Mouse (Mus musculus) lung, adult 2 months (tissue): ENCODE measurements at regions not wholly inside any gene's neighbourhood (a gene's known extent, or its start where the extent isn't known, plus 50 kb on each side); places are given as distances from the start of the nearest gene placed in this dataset.
A peak's percentile ranks its signal among the peaks of the same experiment; 100 is the strongest.

Experiments
- CTCF ChIP-seq: fragments of 200-500 bp; IDR thresholded peaks from 2 replicates; pipeline ENCODE4 v1.5.1; 2011; ENCODE audit warnings: mild to moderate bottlenecking, low read length, control low read depth; ENCODE audit not compliant: insufficient read depth
- POLR2A ChIP-seq: fragments of 200-500 bp; IDR thresholded peaks from 2 replicates; pipeline ENCODE4 v1.6.1; 2011; ENCODE audit warnings: low read depth, mild to moderate bottlenecking, control low read depth, low read length, borderline replicate concordance; ENCODE audit errors: extremely low read depth

- peak; percentile 36; the same call in 1 of the 2 replicates for TF ChIP-seq CTCF
- TF ChIP-seq POLR2A: no peak
Observed at GRCm38 (mm10) chr16:46926060-46926459, 427.7 kb upstream of the Nectin3 start.
